Mouse (Mus musculus) gastrocnemius, postnatal 25 days (tissue): ENCODE results near the gene Larp1b. TPM values are rescaled to one million over a fixed set of nuclear protein-coding genes. Genes with fewer than 3 reads are reported as not detected.

Source experiments
- DNase-seq: peaks from one replicate; pipeline ENCODE4 v3.0.0; 2022
- total RNA-seq, 2 experiments: library from RNA; stranded (reverse); gene quantifications; 1 replicate in 1 of 2; 2 replicates in 1 of 2; pipeline ENCODE4 v1.2.3; 2021

Larp1b gene
- total RNA-seq, 2 experiments from 2014 or later = 60.3 to 69.2 TPM

DNA sequence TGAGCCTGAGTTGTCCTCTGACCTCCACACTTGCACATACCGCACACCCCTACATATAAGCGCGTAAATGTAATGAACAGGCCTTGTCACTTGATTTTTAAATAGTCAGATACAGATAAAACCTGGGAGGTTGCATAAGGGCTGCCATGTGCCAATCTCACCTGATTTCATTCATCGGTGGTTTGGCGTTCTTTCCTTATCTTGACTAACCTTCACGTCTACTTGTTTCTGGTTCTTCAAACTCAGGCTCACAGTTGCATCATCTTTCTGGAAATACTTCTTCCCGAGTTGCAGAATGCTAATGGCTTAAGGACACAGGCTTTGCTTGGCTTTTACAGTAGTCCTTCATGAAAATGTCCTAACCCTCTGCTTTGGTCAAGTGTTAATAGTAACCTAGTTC lies 71.1 kb downstream of the Larp1b start:
- no peak for DNase-seq

- no peak for DNase-seq
These were observed 72.4 kb downstream of the Larp1b start for GRCm38 (mm10) chr3:41021980-41022379.

GRCm38 (mm10) chr3:41030705-41031104 lies 81.1 kb downstream of the Larp1b start:
- DNase-seq = no peak

- DNase-seq = no peak
These were observed 81.9 kb downstream of the Larp1b start for GRCm38 (mm10) chr3:41031286-41032210.

DNA sequence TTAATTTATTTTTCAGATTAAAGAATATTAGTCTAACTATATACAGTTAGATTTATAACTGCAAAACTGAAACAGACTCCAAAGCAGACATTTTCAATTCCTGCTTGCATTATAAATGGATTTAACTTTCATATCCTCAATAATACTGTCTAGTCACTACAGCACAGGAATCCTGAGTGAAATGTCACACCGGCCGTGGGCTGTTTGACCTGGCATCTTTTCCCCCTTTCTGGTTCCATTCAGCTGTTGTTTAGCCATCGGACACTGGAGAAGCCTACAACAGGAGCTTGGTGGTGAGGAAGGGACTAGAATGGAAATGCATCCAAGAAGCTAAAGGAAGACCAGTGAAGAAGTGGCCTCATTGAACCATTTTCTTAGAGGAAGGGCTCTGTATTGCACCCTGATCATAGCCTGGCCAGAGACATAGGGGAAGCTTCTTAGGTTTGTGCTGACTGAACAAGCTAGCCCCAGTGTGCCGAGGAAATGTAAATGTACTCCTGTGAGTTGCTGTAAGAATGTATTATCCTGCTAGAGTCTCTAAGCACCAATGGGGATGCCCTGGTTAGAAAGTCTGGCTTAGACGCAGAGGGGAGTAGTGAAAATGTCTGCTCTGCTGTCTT lies 88.8 kb downstream of the Larp1b start:
- DNase-seq = no peak

GRCm38 (mm10) chr3:41041241-41041640 lies 91.6 kb downstream of the Larp1b start:
- DNase-seq = no peak

DNA sequence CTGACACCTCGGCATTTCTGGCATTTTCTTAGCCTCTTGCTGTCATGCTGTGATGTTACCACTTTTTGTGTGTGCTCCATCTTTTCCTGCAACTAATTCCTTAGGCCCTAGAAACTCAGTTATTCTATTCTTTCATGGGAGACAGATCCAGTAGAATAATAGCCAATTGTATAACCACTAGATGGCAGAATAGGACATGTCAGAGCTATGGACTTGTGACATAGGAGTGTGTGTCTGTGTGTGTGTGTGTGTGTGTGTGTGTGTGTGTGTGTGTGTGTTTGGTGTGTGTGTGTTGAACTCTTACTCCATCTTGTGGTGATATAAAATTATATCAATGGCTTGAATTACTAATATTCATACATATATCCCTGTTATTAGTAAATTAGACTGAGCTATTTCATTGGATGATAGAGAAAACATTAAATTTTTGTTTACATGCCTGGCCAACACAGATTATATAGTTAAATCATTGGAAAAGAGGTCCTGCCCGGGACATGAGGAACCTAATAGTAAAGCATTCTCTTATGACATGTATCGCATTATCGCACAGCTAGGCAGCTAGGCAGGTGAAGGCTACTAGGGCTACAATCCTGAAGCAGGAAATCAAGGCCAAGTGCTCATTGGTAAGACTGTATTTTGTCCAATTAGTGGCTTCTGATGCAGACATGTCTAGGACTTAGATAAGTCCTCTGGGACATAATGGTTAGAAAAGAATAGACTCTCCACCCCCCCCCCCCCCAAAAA lies 92.7 kb downstream of the Larp1b start:
- DNase-seq = no peak

- no peak for DNase-seq
These were observed 94.2 kb downstream of the Larp1b start for GRCm38 (mm10) chr3:41043756-41044354.

GRCm38 (mm10) chr3:41047838-41048237 lies 98.2 kb downstream of the Larp1b start:
- no peak for DNase-seq

DNA sequence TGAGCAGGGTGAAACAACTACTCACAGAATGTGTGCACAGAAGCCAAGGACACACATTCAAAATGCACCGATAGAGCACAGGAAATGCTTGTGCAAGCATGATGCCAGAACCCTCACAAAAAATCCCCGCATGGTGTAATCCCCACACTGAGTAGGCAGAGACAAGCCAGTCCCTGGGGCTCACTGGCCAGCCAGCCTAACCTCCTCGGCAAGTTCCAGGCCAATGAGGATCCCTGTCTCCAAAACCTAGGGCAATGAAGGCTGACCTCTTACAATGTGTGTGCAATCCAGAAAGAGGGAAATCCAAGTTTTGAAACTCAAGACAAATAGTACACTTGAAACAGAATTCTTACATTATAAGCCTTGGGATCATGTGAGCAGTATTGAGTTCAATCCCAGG lies 103.7 kb downstream of the Larp1b start:
- DNase-seq = no peak

- DNase-seq = no peak
These were observed 108.8 kb downstream of the Larp1b start for GRCm38 (mm10) chr3:41058395-41058794.

GRCm38 (mm10) chr3:41059249-41059648 lies 109.6 kb downstream of the Larp1b start:
- DNase-seq = no peak

- no peak for DNase-seq
These were observed 112.4 kb downstream of the Larp1b start for GRCm38 (mm10) chr3:41061831-41062565.

DNA sequence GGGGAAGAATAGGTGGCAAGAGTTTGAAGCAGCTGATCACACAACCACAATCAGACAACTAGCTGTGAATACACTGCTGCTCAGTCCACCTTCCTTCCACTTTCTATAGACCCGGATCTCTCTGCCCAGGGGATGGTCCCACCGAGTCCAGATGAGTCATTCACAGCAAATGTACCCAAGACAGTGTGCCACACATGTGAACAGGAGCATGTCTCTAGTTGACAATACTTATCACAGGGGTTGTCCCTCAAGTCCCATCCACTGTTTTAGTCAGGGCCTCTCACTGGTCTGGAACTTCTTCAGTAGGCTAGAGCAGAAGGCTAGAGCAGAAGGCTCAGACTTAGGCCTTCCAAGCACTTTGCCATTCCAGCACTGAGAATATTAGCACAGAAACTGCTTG lies 113.1 kb downstream of the Larp1b start:
- no peak for DNase-seq

DNA sequence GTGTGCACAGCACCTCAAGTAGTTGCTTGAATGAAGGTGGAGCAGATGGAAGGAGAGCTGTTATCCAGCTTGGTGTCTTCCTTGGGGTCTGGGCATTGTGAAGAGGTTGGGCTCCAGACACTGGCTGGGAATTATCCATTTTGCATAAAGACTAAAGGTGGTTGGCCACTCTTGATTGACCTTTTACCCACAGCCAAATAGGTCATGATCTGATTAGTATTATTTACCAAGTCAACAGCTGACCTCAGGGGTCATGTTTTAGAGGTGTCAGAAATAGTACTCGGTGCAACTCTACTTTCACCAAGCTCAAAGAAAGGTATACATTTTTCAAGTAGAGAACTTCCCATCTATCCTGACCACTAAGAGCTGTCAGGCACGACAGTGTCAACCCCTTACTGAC lies 115.7 kb downstream of the Larp1b start:
- DNase-seq = no peak

GRCm38 (mm10) chr3:41070519-41070918 lies 120.9 kb downstream of the Larp1b start:
- DNase-seq = no peak

DNA sequence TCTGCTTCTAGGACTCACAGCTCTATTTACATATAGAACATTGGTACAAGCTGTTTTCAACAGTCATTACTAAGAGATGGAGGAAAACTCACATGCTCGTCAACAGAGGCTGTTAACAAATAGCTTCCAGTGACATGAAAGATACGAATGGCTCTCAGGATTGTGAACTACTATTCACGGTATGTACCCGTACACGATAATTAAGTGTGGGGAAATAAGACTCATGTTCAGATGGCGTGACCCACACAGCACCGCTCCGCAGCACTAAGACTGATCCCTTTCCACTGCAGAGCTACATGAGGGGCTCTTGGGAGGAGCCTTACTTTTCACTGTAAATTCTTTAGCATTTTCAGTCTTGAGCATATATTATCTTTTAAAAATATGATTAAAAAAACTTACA lies 125.7 kb downstream of the Larp1b start:
- no peak for DNase-seq

- DNase-seq = no peak
These were observed 129.0 kb downstream of the Larp1b start for GRCm38 (mm10) chr3:41078673-41079072.

DNA sequence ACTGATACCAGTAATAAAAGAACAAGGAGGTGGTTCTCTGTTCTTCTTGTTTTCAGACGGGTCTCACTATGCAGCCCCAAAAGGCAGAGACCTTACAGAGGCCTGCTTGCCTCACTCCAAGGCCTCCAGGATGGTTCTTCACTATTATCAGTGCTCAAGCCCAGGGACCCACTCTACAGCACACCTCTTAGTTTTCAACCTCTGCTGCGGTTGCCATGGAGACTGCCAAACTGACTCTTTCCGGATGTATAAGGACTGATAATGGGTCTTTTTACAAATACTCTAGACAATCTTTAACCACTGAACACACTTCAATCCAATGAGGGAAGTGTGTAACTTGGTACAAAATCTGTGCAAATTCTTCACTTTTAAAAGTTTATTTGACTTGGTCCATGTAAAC lies 131.1 kb downstream of the Larp1b start:
- DNase-seq = no peak

- DNase-seq = no peak
These were observed 132.1 kb downstream of the Larp1b start for GRCm38 (mm10) chr3:41081474-41082301.

- no peak for DNase-seq
These were observed 132.9 kb downstream of the Larp1b start for GRCm38 (mm10) chr3:41082520-41082884.
